Mouse (Mus musculus) ES-E14 (cell line): ENCODE measurements around the gene Dnm2.

Experiments used
- CHD2 ChIP-seq: IDR thresholded peaks from 2 replicates; pipeline ENCODE4 v1.6.1; 2014; ENCODE audit warnings: mild to moderate bottlenecking, low read depth, low read length, inconsistent platforms
- HCFC1 ChIP-seq: IDR thresholded peaks from 2 replicates; pipeline ENCODE4 v1.6.1; 2012; ENCODE audit warnings: low read length, inconsistent platforms, borderline replicate concordance; ENCODE audit not compliant: insufficient read depth
- MAFK ChIP-seq: IDR thresholded peaks from 2 replicates; pipeline ENCODE4 v1.6.1; 2014; ENCODE audit warnings: mild to moderate bottlenecking, low read depth, low read length, inconsistent platforms; ENCODE audit not compliant: insufficient read depth
- ZC3H11A ChIP-seq: IDR thresholded peaks from 2 replicates; pipeline ENCODE4 v1.6.1; 2012; ENCODE audit warnings: low read depth, mild to moderate bottlenecking, inconsistent platforms, low read length, borderline replicate concordance
- ZNF384 ChIP-seq: IDR thresholded peaks from 2 replicates; pipeline ENCODE4 v1.6.1; 2012; ENCODE audit warnings: low read depth, low read length, inconsistent platforms

DNA sequence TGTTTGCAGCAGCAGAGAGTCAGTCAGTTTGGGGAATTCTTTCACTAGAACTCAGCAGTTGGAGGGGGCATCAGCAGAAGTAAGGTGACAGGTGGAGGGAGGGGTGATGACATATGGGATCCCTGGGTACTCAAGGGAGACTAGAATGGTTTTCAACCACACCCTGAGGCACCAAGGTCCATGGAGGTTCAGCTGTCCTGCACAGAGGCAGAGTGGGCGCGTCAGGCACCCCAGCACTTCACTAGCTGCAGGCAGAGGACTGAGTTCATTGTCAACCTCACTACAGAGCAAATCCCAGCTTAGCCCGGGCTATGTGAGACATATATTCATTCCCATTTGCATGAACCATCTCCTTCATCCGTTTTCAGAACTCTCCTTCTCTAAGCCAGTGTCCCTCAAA, 112.3 kb downstream of the Dnm2 start:
- TF ChIP-seq CHD2 = no peak
- TF ChIP-seq ZC3H11A = no peak
- TF ChIP-seq HCFC1 = no peak
- no peak for TF ChIP-seq MAFK
- TF ChIP-seq ZNF384 = no peak
